Mouse (Mus musculus) gastrocnemius, postnatal 10 days (tissue): Measurements from ENCODE around the gene Mis18bp1. TPM values are rescaled to one million over a fixed set of nuclear protein-coding genes. Genes with fewer than 3 reads are reported as not detected.
A peak's percentile ranks its signal among the peaks of the same experiment; 100 is the strongest.
"Not testable (repeated sequence)": the region's sequence is repeated elsewhere in the genome, so short reads cannot be mapped to it uniquely, and the experiment has no call there.

Source experiments
- DNase-seq: peaks from one replicate; pipeline ENCODE4 v3.0.0; 2021; ENCODE audit warnings: mixed read lengths
- long read RNA-seq, 2 experiments: library from polyadenylated mRNA; stranded (forward); transcript quantifications; one replicate each; pipeline ENCODE4 v2.0.0; 2021
- total RNA-seq, 2 experiments: library from RNA; stranded (reverse); gene quantifications; 2 replicates each; pipeline ENCODE4 v1.2.3; 2021

Gene Mis18bp1
- total RNA-seq = 1 to 10 TPM; 2.8 to 4.8 TPM
- long read RNA-seq, experiment 1, partial matches to known transcripts = 0 of 1 reads
- long read RNA-seq, experiment 1, other reads (novel, unspliced or antisense) = 1 of 1 reads
- long read RNA-seq, experiment 2, partial matches to known transcripts = 0 of 2 reads
- long read RNA-seq, experiment 2, other reads (novel, unspliced or antisense) = 1 of 2 reads

DNA sequence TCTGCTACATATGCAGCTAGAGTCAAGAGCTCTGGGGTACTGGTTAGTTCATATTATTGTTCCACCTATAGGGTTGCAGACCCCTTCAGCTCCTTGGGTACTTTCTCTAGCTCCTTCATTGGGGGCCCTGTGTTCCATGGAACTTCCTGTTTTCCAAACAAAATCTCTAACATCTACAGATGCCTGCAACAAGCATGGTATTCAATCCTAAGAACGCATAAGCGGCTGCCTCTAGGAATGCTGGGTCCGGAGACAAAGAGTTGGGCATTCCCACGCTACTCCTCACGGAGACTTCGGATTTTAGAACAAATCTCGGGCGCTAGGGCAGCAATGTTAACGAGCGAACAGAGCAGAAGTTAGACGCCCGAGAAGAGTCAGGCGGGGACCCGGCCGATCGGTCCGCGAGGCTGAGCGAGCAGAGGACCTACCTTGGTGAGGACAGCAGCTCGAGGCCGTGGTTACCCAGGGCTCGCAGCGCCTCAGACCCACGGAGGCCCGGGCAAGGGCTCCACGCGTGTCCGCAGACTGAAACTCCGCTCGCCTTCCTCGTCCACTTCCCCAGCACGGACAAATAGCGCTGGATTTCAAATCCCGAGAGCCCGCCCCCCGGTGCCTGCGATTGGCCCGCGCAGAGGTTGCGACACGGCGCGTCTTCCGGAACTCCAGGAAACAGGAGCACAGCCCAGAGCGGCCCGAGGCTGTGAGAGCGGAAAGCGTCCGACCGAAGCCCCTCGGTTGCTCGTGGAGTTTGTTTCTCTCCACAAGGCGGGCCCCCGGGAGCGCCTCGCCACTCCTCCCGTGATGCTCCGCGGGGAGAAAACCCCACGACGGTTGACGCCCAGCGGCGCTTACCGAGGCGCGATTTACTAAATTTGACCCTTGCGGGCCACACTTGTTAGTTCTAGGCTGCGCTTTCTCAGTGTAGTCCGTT lies at the start of gene Mis18bp1:
TSS of gene Mis18bp1 (minus strand) at position 584 of the 931 bp plus-strand sequence.
- peak; percentile 93 for DNase-seq

GRCm38 (mm10) chr12:65216404-65216840 lies 44.0 kb upstream of the Mis18bp1 start:
- no peak for DNase-seq

GRCm38 (mm10) chr12:65206431-65206830 lies 34.0 kb upstream of the Mis18bp1 start:
- DNase-seq = no peak

- no peak for DNase-seq
Observed at GRCm38 (mm10) chr12:65201812-65202211, 29.4 kb upstream of the Mis18bp1 start.

DNA sequence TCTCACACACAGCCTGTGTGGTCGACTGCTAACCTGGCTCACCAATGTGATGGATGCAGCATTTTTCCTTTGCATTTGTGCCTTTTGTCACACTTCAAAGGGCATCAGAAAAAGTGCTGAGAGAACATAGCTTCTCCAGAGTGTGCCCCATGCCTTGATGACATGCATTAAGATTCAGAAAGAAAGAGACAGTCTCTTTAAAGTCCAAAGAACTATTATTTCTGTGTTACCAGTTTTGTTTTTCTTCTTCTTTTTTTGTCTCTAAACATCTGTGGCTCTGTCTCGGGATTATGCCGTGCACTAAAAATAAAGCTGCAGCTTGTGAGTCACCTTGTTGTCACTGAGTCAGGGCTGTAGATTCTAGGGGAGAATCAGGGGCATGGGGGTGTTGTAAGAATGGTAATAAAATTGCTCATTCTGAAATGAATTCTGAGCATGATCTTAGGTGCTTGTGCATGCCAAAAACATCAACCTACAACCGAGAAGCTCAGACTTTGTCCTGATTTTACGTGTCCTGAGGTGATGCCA lies 21.7 kb upstream of the Mis18bp1 start:
- no peak for DNase-seq

GRCm38 (mm10) chr12:65189213-65189612 lies 16.8 kb upstream of the Mis18bp1 start:
- DNase-seq = no peak

GRCm38 (mm10) chr12:65187365-65187764 lies 15.0 kb upstream of the Mis18bp1 start:
- no peak for DNase-seq

- no peak for DNase-seq
Observed at GRCm38 (mm10) chr12:65173736-65174135, 1.3 kb upstream of the Mis18bp1 start.

GRCm38 (mm10) chr12:65172959-65173358 lies 555 bp upstream of the Mis18bp1 start:
- DNase-seq = peak; percentile 27

- DNase-seq = not testable (repeated sequence)
Observed at GRCm38 (mm10) chr12:65136121-65136520, 36.3 kb downstream of the Mis18bp1 start.

- DNase-seq = no peak
Observed at GRCm38 (mm10) chr12:65119451-65119850, 53.0 kb downstream of the Mis18bp1 start.

DNA sequence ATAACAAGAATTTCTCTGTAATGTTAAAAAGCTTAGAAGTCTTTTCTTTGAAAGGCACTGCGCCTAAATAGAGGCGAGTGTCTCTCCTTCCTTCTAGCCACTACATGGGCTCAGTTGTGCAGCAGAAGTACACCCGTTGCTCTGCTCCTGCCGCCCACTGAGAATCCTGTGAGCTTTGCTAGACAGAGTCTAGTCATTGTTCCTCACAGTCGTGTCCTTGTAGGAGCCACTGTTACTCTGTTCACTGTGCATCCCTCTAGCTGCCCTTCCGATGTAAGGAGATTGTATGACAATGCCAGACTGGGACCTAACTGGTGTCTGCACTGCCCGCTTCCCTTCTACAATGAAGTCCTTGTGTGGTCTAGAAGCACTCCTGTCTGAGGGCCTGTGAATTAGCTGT lies 53.4 kb downstream of the Mis18bp1 start:
- no peak for DNase-seq

- DNase-seq = not testable (repeated sequence)
Observed at GRCm38 (mm10) chr12:65114978-65115377, 57.4 kb downstream of the Mis18bp1 start.

- DNase-seq = no peak
Observed at GRCm38 (mm10) chr12:65113925-65114324, 58.5 kb downstream of the Mis18bp1 start.

DNA sequence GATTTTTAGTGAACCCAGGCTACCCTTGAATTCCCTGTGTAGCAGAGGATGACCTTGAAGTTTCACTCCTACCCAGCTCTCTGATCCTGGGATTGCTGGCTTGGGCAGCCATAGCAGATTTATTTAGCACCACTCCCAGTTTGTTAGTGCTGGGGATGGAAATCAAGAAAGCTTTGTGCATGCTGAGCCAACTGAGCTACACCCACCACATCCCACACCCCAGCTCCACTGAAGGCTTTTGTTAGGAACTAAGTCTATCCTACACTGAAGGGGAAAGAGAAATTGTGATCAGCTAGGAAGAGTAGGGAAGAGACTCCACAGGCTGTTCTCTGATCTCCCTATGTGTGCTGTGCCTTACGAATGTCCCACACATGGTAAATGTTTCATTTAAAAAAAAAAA lies 59.6 kb downstream of the Mis18bp1 start:
- no peak for DNase-seq

- DNase-seq = no peak
Observed at GRCm38 (mm10) chr12:65111503-65111902, 60.9 kb downstream of the Mis18bp1 start.

DNA sequence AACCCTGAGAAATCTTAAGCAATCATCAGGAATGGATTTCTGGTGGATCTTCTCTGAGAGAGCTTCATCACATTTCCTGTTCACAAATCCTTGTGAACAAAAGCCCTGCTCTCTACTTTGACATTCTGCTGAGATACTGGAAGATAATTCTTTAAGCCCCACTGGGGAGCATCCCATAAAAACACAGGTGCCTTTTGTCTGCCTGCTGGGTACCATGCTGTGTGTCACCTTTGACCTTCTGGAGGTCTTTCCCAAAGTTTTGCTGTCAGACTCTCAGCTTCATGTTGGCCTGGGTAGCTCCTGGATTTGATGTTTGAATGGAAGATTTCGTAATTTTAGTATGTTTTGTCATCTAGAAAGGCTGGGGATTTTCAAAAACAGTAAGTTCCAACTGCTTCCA lies 63.7 kb downstream of the Mis18bp1 start:
- no peak for DNase-seq

Other genes starting within 250 kb of the Mis18bp1 start
- 10 to 100 TPM; 10.5 to 10.8 TPM for gene Klhl28, start 207.1 kb downstream of the Mis18bp1 start, total RNA-seq
- 10 to 100 TPM; 10.8 to 12.8 TPM for gene Togaram1, start 206.8 kb downstream of the Mis18bp1 start, total RNA-seq
- 10 to 100 TPM; 17.4 to 28.7 TPM for gene Prpf39, start 136.3 kb downstream of the Mis18bp1 start, total RNA-seq
- 100 to 1,000 TPM; 212 TPM for gene Fkbp3, start 98.6 kb downstream of the Mis18bp1 start, total RNA-seq
- 1 to 10 TPM; 3.9 to 7.1 TPM for gene Fancm, start 97.0 kb downstream of the Mis18bp1 start, total RNA-seq
- not detected for gene Wdr20rt, start 52.9 kb upstream of the Mis18bp1 start, total RNA-seq